Mouse (Mus musculus) left cerebral cortex, adult 2 months (tissue): Measurements from ENCODE around the gene Tprn. TPM values are rescaled to one million over a fixed set of nuclear protein-coding genes. Genes with fewer than 3 reads are reported as not detected.

Experiments
- DNase-seq, 2 experiments: peaks; one replicate each; pipeline ENCODE4 v3.0.0; 2021 to 2022; ENCODE audit warnings: low spot score in 2 of 2, mixed read lengths in 1 of 2; ENCODE audit errors: extremely low spot score in 1 of 2
- H3K27ac ChIP-seq: fragments of 200-600 bp; 2 replicates; pipeline ENCODE4 v1.8.1; 2022
- H3K4me3 ChIP-seq: fragments of 200-600 bp; 2 replicates; pipeline ENCODE4 v1.8.1; 2022
- CTCF ChIP-seq: fragments of 200-600 bp; IDR thresholded peaks from 2 replicates; pipeline ENCODE4 v1.8.1; 2022; ENCODE audit warnings: antibody characterized with exemption, mild to moderate bottlenecking, moderate library complexity
- intact Hi-C: fragments of 180-260 bp; cut with DNase I; formaldehyde crosslinking; loops from one replicate; pipeline ENCODE4 v1.15.1; 2025
- long read RNA-seq, 2 experiments: library from polyadenylated mRNA; stranded (forward); transcript quantifications; one replicate each; pipeline ENCODE4 v2.0.0; 2021; ENCODE audit warnings: borderline mapping rate in 2 of 2
- total RNA-seq, 2 experiments: library from RNA; stranded (reverse); gene quantifications; 2 replicates each; pipeline ENCODE4 v1.2.3; 2021

Tprn gene
- total RNA-seq, result 10 to 100 TPM; 20.9 to 21.8 TPM
- long read RNA-seq, experiment 1, transcript Tprn-201 (4 exons, 2,787 nt), result major isoform, 19 of 20 reads
- long read RNA-seq, experiment 1, partial matches to known transcripts, result 0 of 20 reads
- long read RNA-seq, experiment 1, other reads (novel, unspliced or antisense), result 1 of 20 reads
- long read RNA-seq, experiment 2, transcript Tprn-201 (4 exons, 2,787 nt), result major isoform, 15 of 16 reads
- long read RNA-seq, experiment 2, partial matches to known transcripts, result 1 of 16 reads
- long read RNA-seq, experiment 2, other reads (novel, unspliced or antisense), result 0 of 16 reads

GRCm38 (mm10) chr2:25262291-25262767, at the start of gene Tprn:
Tprn (plus strand) TSS chr2:25262618.
- intact Hi-C loops, result loop anchor here (2.0 kb wide), 2 partner anchors 34 to 70 kb away; no protein-coding TSS in a partner anchor
- DNase-seq, result peak; percentile 88 to 92

DNA sequence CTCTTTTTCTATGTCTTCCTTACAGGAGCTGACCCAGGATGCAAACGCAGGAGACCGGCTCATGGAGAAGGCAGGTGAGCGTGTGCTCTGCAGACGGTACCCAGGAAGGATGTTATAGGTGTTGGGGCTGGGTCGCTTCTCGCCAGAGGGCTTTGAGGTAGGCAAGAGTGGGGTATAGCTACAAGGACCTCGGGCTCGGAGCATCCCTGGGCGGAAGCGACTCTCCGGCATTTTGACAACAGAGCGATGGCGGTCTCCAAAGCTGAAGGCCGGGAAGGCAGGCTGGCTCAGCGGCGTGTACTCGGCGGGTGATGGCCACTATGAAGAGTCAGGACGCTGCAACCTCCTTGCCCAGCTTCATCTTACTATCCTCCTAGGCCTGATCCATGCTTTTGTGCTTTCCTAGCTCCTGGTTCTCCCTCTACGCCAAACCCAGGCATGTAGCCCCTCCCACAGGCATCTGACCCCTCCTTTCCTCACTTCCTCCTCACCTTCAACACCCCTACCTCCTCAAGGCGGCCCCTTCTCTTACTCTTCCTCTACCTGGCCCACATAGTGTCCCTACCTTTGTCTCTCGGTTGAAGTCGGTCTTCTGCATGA, 49.1 kb upstream of the Tprn start:
- TF ChIP-seq CTCF, result no peak
- DNase-seq, result no peak
- intact Hi-C loops, result no loop called here
- no peak overlapping the region for H3K4me3 ChIP-seq
- no peak overlapping the region for H3K27ac ChIP-seq

More at GRCm38 (mm10) chr2:25262291-25262767, at the start of gene Tprn:
- TF ChIP-seq CTCF, result no peak; the same call in none of the 2 replicates
- H3K27ac ChIP-seq, result peak within 1 kb of the TSS; percentile 83
- peak within 1 kb of the TSS; percentile 86 for H3K4me3 ChIP-seq

GRCm38 (mm10) chr2:25214444-25214843, 48.0 kb upstream of the Tprn start, which contains the start of gene Stpg3:
Stpg3 (minus strand) TSS chr2:25214637.
- Histone ChIP-seq H3K4me3 (no peak within 1 kb of the TSS), H3K27ac (no peak within 1 kb of the TSS)
- intact Hi-C loops, result no loop called here
- no peak for DNase-seq
- TF ChIP-seq CTCF, result no peak

DNA sequence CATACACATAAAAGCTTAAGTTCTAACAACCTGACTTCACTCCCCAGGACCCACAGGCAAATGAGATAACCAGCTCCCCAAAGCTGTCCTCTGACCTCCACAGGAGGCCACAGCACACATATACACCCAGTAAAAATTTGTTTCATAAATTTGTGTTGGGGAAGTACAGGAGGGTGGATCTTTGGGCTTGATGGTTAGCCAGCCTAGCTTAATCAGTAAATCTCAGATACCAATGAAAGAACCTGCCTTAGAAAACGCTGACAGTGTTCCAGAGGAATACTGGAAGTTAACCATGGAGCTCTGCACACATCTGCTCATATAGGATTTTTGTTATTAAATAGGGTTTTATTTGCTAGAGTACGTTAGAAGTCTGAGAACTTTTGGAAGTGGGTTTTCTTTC, 44.8 kb upstream of the Tprn start:
- Histone ChIP-seq H3K27ac (no peak overlapping the region), H3K4me3 (no peak overlapping the region)
- no peak for TF ChIP-seq CTCF
- no peak for DNase-seq
- intact Hi-C loops, result no loop called here

- intact Hi-C loops, result no loop called here
- Histone ChIP-seq H3K4me3 (no peak within 1 kb of the TSS), H3K27ac (no peak within 1 kb of the TSS)
- no peak for DNase-seq
- TF ChIP-seq CTCF, result no peak
These were observed 44.0 kb upstream of the Tprn start, which contains the start of gene Fam166a for GRCm38 (mm10) chr2:25218445-25218844. Fam166a (plus strand) TSS chr2:25218745.

DNA sequence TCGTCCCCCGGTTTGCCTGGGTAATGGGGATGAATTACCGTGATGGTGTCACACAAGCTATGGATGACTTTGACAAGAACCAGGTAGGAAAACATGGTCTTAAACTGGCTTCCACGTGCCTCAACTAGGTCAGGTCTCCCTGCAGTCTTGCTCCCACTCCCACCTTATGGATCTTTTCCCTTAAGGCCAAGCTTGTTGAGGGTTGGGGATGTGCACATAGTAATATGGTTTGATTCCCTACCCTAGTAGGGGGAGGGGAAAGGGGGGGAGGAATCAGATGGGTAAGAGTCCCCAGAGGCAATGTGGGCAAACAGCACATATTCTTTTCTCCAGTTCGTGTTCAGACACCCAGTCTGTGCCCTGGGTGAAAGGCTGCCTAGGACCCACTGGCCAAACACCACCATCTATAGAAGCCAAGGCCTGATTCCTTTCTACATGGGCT, 41.1 kb upstream of the Tprn start:
- TF ChIP-seq CTCF, result no peak

DNA sequence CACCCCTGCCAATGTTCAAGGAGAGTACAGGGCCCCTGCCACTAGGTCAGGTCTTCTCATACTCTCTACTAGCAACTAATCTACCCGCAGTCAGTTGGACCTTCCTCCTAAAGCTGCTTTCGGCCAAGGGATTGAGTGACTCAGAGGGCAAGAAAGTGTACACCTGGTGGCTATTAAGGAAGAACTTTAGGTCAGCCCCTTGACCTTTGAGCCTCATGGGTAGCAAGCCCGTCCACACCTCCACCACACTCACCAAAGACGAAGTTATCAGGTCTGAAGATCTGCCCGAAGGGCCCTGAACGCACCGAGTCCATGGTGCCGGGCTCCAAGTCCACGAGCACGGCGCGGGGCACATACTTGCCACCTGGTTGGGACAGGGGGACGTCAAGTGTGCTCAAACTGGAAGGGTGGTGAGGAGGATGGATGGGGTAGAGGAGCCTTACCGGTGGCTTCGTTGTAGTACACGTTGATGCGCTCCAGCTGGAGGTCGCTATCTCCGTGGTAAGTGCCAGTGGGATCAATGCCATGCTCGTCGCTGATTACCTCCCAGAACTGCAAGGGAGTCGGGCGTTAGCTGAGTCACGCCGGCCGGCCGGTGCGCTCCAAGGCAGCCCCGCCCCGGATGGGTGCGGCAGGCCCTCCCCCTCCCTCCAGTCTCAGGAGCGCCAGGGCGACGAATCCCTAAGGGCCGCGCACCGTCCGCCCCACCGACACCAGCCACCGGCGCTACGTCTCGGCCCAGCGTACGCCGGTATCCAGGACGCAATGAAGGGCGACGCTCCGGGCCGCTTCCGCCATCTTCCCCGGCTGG, 38.5 kb upstream of the Tprn start:
- peak; percentile 79 for DNase-seq
- TF ChIP-seq CTCF, result no peak
- H3K27ac ChIP-seq, result peak overlapping the region; percentile 96
- intact Hi-C loops, result loop anchor here (2.0 kb wide), 1 partner anchor 13 kb away; the partner anchor contains the start of gene Nelfb
- peak overlapping the region; percentile 93 for H3K4me3 ChIP-seq

More for the DNA sequence above, 41.1 kb upstream of the Tprn start:
- intact Hi-C loops, result no loop called here
- Histone ChIP-seq H3K4me3 (no peak overlapping the region), H3K27ac (no peak overlapping the region)
- DNase-seq, result no peak

GRCm38 (mm10) chr2:25224492-25224765, 38.0 kb upstream of the Tprn start, which contains the start of gene Tubb4b:
Tubb4b (minus strand) TSS chr2:25224702.
- Histone ChIP-seq H3K4me3 (peak within 1 kb of the TSS; percentile 93), H3K27ac (peak within 1 kb of the TSS; percentile 96)
- peak; percentile 13; the same call in 1 of the 2 replicates for TF ChIP-seq CTCF
- no peak for DNase-seq
- intact Hi-C loops, result loop anchor here (2.0 kb wide), 1 partner anchor 14 kb away; the partner anchor contains the start of gene Nelfb

DNA sequence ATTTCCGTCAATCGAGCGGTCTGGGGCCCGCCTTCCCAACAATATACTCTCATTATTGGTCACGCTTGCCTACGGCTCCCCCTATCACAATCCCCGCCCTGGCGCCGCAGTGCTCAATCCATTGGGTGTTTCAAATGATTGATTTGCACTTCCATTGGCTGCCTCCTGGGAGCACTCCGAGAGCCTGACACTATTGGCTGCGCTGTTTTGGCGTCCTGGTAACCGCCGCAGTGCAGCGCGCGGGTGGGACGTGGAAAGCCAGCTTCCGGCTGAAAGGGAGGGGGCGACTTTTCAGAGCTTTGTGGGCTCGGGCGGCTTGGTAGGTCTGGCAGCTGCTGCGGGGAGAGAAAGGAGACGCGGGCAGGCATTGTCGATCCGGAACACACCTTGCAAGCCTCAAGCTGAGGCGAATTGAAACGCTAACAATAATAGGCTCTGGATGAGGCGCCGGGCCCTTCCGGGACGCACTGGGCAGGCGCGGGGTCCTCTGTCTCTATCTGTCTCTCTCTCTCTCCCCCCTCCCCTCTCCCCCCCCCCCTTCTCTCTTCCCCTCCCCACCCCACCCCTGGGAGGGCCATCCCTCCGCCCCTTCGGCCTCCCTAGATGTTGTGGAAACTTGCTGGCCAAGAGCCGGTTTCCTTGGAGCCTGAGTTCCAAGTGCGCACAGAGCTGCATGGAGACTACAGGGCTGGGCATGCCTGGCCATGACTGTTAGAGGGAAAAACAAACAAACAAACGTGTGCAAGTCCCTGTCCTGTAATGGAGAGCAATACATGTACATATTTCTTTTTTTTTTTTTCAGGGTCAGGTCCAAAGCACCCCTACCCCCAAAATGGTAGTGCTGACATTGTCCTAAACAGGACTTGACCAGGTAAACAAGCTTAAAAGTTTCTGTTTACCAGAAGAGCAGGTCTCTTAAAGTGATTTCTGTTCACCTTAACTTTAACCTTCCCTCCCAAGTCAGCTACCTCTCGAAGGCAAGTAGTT, 37.4 kb upstream of the Tprn start:
- peak; percentile 96 to 98 for DNase-seq
- intact Hi-C loops, result loop anchor here (2.0 kb wide), 1 partner anchor 14 kb away; the partner anchor contains the start of gene Nelfb
- peak overlapping the region; percentile 54 for H3K4me3 ChIP-seq
- TF ChIP-seq CTCF, result no peak; the same call in none of the 2 replicates
- peak overlapping the region; percentile 87 for H3K27ac ChIP-seq

- TF ChIP-seq CTCF, result no peak
- Histone ChIP-seq H3K4me3 (no peak overlapping the region), H3K27ac (peak overlapping the region; percentile 87)
- intact Hi-C loops, result loop anchor here (2.0 kb wide), 1 partner anchor 15 kb away; the partner anchor contains the start of gene Nelfb
- DNase-seq, result no peak
These were observed 36.5 kb upstream of the Tprn start for GRCm38 (mm10) chr2:25225811-25226379.
